Mouse (Mus musculus) myocyte (in vitro differentiated cells): Measurements from ENCODE around the gene Edar.

ENCODE experiments used
- CEBPB ChIP-seq: IDR thresholded peaks from 2 replicates; pipeline ENCODE4 v1.6.1; 2011; ENCODE audit warnings: mild to moderate bottlenecking, moderate library complexity; ENCODE audit not compliant: poor library complexity, insufficient read depth, severe bottlenecking
- MAX ChIP-seq: IDR thresholded peaks from one replicate; pipeline ENCODE4 v1.6.1; 2011; ENCODE audit warnings: low read depth, mild to moderate bottlenecking, control low read depth
- MYOD1 ChIP-seq, 3 experiments: IDR thresholded peaks; one replicate each; pipeline ENCODE4 v1.6.1; 2011; ENCODE audit warnings: control low read depth in 2 of 3, low read depth in 2 of 3, mild to moderate bottlenecking in 2 of 3, moderate library complexity in 1 of 3; ENCODE audit not compliant: insufficient read length in 2 of 3, control insufficient read depth in 1 of 3
- POLR2A ChIP-seq: IDR thresholded peaks from one replicate; pipeline ENCODE4 v1.6.1; 2011; ENCODE audit warnings: low read depth, mild to moderate bottlenecking, control low read depth, moderate library complexity; ENCODE audit not compliant: insufficient read length
- TCF3 ChIP-seq: IDR thresholded peaks from one replicate; pipeline ENCODE4 v1.6.1; 2011; ENCODE audit warnings: low read depth, control low read depth; ENCODE audit not compliant: insufficient read length
- USF1 ChIP-seq: IDR thresholded peaks from one replicate; pipeline ENCODE4 v1.6.1; 2011; ENCODE audit warnings: low read depth, mild to moderate bottlenecking, control low read depth, moderate library complexity

GRCm38 (mm10) chr10:58595821-58596220 is 79.6 kb downstream of the Edar start:
- TF ChIP-seq POLR2A (no peak), MAX (no peak), TCF3 (no peak), USF1 (no peak), CEBPB (no peak), MYOD1 (IDR thresholded peaks at IDR 0.05; ENCODE audit: control insufficient read depth in 1 of 3, insufficient read length in 2 of 3, low read depth in 2 of 3) (no peak)
